Mouse (Mus musculus): Measurements from ENCODE around the gene Kcna10.

Gene Kcna10

DNA sequence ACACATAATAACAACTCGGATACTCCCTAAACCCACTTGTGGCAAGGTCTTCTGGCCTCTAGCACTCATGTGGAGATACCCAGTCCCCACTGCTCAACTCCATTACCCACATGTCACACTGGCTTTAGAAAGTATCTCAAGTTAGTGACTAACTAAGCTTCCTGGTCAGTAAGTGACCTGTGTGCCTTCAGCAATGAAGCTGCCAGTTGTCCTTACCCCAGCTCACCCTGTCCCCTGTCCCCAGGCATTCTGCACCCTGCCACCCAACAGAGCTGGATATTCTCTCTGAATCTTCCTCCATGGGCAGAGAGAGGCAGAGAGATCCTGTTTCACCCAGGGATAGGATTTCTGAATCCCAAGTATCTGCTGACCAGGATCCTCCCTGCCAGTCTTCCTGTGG, at the start of gene Kcna10:
Kcna10 (plus strand) TSS at position 301 of the 400 bp plus-strand sequence.
- no peak for DNase-seq (ENCODE audit: low spot score)

DNA sequence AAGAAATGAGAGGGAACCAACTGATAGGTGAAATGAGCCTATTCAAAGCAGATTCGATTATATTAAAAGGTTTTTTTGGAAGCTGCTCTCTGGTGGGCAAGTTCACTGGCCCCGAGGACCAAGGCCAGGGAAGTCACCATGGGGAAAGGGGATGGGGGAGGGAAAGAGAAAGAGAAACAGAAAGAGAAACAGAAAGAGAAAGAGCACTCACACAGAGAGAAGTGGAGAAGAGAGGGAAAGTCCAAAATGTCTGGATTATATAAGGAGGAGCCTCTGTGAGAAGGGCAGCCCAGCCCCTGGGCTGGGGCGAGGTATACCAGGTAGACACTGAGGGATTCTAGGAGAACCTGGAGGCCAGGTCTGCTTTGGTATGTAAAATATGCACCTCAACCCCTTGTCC, 48.4 kb upstream of the Kcna10 start:
- no peak for DNase-seq (ENCODE audit: low spot score)

DNA sequence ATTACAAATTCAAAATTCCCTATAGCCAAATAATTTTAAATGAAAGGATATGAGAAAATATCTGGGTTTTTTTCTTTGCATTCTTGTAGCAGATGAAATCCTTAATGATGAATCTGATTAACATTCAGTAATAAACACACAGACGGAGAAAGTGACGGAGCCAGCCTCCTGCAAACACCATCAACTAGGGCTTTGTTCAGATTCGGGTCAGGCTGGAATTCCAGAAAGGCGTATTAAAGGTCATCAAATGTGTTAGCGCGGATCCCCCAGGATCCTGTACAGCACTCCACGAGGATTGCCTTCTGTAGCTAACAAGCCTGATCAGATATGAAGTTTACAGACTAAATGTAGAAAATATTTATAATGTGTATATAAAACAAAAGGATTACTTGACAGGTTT, 35.7 kb upstream of the Kcna10 start:
- no peak for DNase-seq (ENCODE audit: low spot score)

DNA sequence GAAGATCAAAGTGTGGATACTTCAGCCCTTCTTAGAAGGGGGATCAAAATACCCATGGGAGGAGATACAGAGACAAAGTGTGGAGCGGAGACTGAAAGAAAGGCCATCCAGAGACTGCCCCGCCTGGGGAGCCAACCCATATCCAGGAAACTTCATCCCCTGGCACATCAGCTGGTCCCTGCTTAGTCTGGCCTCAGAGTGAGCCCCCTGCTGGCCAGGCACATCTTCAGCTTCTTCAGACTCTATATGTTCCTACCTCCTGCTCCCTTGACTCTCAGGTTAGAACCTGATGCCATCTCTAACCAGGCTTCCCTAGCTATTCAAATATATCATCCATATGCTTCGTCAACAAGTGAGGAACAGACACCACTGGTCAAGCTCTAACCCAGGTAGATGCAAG, 33.9 kb upstream of the Kcna10 start:
- peak; percentile 3 for DNase-seq (ENCODE audit: low spot score)

DNA sequence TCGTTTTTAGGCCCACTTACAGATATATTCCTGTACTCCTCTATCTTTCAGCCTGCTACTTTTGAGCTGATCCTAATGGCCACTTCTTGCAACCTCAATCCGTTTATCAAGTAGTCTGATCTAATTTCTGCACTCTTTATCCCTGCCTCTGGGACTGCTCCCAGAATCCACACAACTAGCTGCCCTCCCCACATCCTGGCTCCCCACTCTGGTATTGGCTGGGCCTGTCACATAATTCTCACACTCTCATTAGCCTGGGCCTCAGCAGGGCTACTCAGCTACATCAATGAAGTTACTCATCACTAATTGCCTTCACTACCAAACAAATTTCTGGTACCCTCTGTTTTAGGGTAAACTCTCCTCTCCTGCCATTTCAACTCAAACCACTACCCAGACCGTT, 32.4 kb upstream of the Kcna10 start:
- DNase-seq (ENCODE audit: low spot score): no peak

DNA sequence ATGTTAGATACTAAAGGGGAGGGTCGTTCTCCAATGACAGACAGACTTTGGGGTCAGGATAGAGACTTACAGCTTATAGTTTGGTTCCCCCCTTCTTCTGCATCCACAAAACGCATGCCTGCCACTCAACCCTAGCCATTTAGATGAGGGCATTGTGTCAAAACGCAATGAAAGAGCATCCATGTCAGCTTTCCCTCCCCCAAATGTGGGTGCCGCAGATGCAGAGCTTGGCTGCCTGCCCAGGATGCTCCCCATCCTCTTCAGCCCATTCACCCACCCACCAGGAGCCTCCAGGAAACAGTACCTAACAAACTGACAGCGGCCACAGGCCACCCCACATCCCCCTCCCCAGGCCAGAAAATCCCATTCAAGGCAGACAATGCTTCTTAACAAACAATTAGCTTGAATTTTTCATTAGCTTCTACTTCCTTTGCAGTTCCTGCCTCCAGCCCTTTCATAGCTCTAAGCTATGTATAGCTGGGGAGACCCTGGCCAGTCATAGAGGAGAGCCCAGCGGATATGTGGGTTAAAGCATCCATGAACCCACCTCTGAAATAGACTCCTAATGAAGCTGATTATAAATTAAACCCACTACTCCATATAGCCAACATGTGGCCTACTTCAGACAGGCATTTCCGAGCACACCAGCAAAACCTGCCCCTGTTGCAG, 31.9 kb upstream of the Kcna10 start:
- DNase-seq (ENCODE audit: low spot score): no peak

DNA sequence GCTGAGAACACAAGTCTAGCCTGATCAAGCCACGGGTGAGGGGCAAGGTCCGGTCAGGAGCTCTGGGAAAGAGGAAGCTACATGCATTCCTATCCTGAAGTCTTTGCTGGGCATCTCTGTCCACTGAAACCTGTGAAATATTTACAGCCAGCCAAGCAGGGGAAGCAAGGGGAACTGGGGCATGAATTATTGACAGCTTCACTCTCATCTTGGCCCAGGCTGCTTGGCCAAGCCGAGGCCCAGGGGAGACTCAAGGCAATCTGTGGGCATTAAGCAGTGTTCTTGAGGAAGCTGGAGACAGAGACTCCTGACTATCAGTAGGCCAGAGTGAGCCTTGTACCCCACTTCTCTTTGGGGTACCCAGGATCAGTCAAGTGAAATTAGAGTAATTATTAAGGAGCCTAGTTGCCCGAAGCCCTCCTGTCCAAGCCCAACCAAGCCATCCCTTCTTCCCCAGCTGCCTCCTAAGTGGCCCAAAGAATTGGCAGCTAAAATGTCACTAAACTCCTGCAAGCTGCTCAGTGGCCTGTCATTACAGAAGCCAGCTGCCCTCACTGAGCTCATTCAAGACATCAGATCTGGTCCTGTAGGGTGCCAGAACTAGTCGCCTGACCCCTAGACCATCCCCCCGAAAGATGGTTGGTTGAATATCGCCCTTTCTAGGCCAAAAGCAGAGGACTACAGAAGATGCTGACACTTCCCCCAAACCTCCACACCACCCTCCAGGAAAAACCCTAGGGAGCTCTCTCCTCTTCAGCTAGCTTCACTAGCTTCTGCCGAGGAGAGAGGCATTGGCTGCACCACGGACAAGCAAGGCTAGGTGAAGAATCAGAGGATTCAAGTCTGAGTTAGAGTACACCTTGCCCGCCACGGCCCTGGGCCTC, 28.8 kb upstream of the Kcna10 start:
- no peak for DNase-seq (ENCODE audit: low spot score)

DNA sequence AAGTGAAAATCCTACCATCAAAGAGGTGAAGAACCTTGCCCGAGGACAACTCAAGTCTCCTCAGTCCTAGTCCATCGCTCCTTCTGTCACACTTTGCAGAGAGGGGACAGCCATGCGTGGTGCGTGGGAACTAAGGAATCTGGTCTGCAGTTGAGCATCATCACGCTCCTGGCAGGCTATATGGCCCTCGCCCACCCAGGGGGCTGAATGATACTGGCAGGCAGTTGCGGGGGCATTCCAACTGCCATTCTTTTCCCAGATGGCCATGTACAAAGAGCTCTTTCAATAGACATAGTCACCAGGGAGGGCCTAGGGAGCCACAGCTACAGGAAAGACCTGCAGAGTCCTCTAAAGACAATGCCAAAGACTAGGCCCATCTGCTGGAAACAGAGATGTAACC, 24.0 kb upstream of the Kcna10 start:
- DNase-seq (ENCODE audit: low spot score): no peak

DNA sequence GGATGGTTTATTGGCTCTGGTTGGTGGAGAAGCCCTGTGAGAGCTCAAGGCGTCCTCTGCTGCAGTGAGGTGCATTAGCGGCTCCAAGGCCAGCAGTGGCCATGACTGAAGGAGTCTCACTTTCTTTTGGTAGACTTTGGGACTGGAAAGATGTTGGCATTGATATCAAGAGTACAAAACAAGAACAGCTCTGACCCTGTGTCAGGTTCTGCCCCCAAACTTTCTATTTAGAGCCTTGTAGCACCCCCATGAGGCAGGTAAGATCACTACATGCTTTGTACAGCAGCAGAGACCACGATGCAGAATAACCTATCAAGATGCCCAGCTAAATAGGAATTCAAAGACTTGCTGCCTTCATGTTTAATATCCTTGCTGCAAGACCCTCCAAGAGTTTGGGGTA, 23.4 kb upstream of the Kcna10 start:
- DNase-seq (ENCODE audit: low spot score): no peak

DNA sequence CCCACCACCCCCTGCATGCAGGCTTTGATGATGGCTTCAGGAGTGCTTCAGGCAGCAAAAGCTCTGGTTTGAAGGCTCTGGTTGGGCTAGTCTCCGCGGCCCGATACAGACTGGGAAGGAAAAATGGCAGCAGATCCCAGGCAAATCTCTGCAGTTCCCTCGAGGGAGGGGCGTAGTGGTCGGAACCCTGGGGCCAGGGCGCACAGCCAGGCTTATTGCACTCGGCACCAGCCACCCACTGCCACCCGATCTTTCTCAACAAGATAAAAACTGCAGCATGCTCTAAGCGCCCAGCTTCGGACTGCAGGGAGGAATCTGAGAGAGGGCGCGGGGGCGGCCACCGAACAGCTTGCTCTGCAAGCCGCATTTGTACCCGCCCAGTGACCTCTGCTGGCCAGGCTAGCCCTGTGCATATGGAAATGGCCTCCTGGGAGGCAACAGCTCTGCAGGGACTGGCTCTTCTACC, 23.0 kb upstream of the Kcna10 start:
- DNase-seq (ENCODE audit: low spot score): no peak

DNA sequence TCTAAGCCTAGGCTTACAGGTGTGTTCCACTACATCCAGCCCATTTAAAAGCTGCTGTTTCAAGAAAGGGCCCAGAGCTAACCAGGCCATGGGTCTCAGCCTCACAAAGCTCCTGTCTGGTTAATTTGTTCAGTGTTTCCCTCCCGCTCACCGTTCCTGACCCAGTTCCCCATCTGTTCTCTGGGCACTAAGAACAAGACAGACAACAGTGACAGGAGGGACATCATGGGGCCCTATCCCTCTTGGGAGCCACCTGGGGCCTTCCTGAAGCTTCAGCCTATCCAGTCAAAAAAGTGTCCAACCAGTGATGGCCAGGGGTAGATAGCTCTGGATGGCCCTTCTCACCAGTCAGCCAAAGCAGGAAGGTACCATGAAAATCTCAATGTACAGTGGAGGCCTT, 20.1 kb upstream of the Kcna10 start:
- DNase-seq (ENCODE audit: low spot score): no peak

DNA sequence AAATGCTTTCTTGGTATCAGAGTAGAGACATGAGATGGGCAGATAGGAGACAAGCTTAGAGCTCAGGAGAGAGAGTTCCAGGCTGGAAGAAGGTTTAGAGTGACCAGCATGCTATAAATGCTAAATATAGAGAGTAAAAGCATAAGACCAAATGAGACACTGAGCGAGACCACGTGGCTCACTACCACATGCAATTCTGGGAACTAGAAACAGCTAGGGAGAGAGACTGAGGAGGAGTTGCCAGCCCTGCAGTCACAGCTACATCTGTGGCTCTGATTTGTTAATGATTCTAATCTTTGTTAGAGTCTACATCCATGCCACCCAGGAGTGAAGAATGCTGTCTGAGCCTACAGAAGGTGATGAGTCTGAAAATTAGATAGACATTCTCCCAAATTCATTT, 13.3 kb upstream of the Kcna10 start:
- no peak for DNase-seq (ENCODE audit: low spot score)

DNA sequence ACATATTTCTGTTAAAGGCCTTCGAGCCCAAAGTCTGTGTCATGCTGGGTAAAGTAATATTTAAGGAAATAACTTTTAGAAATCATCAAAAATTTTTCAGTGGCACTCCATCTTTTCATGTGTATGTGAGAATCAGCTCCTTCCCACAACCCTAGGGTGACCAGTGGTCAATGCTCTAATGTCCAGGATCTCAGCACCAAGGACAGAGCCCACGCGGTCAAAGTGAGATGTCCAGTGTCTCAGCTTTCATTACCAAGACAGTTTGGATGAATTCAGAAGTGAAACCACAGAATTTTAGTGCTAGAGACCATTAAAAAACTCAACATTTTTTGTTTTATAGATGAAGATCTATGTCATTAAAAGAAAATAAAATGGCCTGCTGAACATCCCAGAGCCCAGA, 10.9 kb upstream of the Kcna10 start:
- no peak for DNase-seq (ENCODE audit: low spot score)

DNA sequence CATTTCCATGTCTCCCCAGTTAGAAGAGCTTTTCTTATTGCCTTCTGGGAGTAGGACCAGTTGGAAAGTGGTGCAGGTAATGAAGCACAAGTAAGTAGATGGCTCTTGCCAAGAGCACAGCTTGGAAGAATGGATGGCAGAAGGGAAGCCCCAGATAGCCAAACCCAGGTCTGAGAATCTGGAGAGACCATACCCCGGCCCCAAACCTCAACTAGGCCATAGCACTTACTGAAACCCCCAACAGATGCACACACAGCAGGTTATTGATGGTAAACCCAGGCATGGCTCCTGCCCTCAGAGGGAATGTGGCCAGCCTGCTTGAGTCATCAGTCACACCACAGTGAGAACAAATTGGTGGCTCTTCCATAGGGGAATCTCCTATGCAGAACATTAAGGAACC, 10.3 kb upstream of the Kcna10 start:
- DNase-seq (ENCODE audit: low spot score): no peak

DNA sequence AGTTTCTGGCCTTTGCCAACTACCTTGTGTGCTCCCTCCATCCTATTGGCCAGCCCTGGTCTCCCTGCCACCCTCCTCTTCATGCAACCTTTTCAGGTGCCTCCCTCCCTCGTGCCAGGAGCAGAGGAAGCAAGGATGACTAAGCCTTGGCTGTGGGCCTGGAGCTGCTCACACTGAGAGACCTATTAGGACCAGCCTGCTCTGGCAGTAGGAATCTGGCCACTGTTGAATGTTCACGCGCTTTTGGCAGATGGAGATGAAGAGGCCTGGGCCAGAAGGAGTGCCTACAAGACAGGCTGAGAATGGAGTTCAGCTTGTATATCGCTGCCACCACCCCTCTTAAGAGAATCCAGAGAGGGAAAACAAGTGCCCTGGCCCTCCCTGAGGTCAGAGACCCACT, 7.4 kb upstream of the Kcna10 start:
- peak; percentile 32 for DNase-seq (ENCODE audit: low spot score)

DNA sequence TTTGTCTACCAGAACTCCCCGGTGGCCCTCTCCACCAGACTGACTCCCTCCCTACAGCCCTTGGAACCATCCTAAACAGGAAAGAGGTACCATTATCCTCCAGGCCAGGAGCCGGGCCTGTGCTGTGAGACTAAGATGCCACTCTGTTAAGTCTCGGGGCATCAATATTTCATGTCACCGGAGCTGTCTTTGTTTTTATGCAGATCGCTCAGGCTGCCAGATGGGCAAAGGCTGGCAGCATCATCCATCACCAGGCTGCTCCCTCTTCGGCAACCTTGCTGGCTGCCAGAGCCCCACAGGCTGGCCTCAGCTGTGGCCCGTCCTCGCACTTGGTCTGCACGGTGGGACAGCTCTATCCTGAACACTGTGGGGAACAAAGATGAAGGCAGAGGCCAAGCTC, 6.4 kb upstream of the Kcna10 start:
- no peak for DNase-seq (ENCODE audit: low spot score)

DNA sequence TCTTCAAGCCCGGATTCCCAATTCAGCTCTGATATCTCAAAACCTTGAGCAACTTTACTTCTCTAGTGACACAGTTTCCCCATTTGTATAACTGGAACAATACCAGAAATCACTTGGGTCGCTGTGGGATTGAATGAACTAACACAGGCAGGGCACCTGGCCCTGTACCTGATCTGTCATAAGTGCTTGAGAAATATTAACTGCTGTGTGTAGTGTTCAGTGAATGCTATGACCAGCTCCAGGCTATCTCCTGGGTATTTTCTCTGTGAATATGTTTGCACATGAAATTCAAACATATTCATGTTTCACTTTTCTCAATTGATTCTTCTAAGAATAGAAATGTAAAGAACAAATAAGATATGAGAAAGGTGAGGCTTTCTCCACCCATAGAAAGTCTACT, 2.0 kb upstream of the Kcna10 start:
- DNase-seq (ENCODE audit: low spot score): no peak

DNA sequence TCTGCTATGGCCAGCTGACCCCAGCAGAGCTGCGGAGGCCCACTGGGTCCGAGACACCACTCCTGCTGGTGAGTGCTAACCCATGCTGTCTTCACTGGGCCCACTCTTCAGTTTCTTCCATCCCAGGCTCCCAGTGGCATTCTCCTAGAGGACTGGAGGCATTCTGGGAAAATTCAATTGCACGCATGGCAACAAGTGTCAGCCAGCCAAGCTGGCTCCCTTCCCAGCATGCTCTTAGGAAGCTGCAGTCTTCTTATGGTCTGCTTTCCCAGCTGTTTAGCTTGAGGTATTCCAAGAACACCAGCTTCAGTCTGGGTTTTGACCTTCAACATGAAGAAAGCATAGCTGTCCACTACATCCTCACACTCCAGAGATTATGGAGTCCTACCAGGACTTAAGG, 322 bp downstream of the Kcna10 start:
- no peak for DNase-seq (ENCODE audit: low spot score)

DNA sequence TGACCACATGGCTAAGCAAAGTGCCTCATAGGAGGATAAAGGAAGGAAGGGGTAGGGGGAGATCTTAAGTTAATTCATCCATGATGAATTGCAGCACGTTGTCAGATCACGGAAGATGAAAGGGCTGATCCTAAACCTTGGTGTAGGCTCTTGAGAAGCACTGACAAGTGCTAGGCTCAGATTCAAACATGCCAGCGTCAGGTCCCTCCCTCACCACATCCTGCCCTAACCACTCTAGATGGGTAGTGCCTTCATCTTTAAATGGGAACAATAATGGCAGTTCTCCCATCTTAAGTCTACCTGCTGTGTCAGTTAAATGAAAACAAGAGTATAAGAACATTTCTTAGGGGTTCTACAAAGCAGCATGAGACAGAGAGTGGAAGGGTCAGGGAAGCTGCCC, 2.7 kb downstream of the Kcna10 start:
- no peak for DNase-seq (ENCODE audit: low spot score)

DNA sequence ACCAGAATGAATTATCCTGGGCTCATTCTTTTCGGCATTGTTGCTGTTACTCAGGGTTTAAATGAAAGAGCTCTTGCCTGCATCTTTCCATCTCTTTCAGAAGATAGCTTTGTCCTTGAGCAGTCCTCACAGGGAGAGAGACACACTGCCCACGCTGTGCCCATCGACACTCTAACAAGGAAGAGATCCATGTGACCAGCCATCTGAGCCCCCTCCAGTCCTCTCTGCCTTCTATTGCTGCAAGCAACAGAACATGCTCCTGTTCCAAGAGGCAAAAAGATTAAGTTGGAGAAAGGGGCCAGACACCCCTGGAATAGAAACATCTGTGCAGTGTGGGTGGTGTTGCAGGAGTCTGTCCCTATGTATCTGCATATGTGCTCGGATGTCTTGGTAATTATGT, 4.2 kb downstream of the Kcna10 start:
- DNase-seq (ENCODE audit: low spot score): no peak

DNA sequence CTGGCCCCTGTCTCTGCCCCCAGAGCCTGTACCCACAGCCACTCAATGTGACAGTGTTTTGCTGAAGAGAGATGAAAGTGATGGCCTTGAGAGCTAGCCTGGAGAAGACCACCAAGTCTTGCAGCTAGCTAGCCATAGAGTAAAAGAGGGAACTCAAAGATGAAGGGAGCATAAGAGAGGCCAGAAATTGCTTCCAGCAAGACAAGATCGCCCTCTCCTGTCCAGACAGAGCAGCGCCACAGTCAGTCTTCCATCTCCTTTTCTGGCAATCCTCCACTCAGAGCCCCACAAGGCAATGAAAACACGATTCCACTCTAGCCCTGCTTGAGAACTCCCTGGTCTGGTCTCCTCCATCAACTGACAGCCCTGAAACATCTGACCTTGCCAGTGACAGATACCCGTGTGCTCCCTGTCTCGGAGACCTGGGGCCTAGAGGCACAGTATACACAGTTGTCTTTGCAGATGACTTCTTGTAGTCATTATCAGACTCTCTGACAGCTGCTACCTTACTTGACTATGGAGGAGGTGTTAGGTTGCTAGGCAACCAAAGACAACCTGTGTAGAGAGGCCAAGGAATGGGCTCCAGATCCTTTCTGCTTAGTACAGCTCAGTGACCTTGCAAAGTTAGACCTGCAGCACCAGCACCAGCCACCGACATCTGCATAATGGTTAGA, 5.5 kb downstream of the Kcna10 start:
- DNase-seq (ENCODE audit: low spot score): no peak

DNA sequence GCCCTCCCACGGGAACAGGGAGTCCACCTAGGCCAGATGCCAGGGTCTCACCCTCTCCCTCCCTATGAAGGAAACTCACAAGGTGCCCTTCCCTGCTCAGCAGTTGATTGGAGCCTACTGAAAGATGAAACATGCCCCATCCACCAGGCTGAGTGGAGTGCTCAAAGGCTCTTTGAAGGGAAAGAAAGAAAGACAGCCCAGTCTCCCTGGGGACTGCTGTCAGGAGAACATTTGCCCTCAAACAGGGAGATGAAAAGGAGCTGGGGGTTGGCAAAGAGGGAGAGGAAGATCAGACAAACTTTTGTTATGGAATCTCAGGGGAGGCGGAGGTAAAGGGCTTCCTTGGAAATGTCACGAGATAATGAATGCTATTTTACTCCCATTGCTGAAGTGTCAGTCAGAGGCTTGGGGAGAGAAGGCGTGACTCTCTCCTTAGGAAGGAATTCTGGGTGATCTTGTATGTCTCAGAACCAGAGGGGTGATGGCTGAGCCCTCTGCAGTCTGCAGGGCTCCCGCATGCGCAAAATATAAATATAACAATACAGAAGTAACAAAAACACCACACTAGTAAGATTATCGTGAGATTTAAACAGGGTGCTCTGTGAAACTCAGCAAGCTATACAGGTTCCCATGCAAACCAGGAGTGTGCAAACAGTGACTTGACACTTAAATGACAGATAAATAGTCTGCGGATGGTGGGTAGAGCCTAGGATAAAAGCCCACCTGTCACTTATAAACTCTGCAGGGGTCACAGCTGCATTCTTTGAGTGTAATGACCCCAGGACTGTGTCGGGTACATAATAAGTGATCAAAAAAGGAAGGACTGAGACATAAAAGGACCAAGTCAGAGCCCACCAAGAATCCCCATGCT, 18.7 kb downstream of the Kcna10 start:
- no peak for DNase-seq (ENCODE audit: low spot score)
